Mouse (Mus musculus) cerebellum, postnatal 10 days (tissue): Measurements from ENCODE around the gene Serpinb6a.
"Not testable (repeated sequence)": the region's sequence is repeated elsewhere in the genome, so short reads cannot be mapped to it uniquely, and the experiment has no call there.

Experiments
- DNase-seq, 2 experiments: peaks; one replicate each; pipeline ENCODE4 v3.0.0; 2021; ENCODE audit warnings: mixed read lengths in 2 of 2

Gene Serpinb6a

DNA sequence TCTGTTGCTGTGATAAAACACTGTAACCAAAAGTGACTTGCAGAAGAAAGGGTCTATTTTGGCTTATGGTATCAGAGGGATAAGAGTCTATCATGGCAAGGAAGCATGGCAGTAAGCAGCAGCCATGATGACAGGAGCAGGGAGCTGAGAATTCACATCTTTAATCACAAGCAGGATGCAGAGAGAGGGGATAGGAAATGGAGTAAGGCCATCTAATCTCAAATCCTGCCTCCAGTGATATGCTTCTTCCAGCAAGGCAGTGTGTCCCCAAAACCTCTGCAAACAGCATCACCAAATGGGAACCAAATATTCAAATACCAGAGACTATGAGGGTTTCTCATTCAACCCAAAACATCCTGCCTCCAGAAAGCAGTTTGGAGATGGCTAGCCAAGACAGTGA, 36.0 kb downstream of the Serpinb6a start:
- no peak for DNase-seq

DNA sequence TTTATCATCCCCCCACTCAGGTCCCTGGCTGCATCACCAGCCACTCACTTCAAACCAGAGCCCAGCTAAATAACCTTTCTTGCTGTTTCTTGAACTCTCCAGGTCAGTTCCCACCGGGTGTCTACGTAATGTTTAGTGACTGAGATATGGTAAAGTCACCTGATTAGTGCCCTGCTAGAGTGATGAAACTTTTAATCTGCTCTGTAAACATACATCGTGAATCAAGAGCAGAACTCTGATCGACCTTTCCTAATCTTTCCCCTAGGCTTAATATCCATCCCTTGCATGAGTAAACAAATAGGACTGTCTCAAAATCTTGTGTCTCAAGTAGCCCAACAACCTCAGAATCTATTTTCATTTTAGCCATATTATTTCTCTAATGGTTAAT, 36.6 kb downstream of the Serpinb6a start:
- no peak for DNase-seq

DNA sequence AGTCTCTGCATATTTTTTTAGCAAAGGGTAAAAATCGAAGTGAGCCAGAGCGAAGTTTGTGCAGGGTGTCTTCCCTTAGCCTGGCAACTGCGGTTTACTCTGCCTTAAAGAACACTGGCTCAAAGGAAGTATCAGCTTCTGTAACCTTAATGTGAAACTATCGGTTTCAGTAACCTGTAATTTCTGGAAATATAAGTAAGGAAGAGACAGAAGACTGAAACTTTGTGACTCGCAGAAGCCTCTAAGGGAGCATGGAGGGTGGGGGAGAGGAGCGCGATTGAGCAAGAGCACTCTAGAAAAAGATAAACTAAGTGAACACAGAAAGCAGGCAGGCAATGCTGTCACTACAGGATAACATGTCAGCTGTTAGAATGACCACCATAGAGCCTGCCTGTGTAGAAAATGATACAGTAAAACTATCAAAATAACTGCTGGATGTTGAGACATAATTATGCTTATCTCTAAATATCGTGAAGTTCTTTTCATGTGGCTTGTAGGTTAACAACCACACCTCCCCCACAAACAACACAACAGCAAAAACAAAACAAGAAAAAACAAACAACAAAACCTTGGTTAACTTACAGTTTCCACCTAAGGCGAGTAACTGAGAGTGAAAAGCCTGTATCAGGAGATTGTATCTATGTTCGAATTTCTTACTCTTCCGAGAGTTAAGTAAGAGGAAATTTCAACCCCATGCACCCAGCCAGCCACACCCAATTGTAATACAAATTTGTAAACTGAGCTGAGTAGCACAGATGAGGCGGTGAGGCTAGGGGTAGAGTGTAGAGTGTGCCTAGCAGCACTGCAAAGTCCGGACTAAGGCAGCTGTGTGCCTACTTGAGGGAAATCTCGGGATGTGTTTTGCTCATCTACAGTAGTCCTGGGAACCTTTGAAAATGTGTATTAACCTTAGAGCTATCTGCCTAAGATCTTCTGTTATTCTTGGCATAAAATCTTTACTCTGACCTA, 37.3 kb downstream of the Serpinb6a start:
- DNase-seq: no peak

DNA sequence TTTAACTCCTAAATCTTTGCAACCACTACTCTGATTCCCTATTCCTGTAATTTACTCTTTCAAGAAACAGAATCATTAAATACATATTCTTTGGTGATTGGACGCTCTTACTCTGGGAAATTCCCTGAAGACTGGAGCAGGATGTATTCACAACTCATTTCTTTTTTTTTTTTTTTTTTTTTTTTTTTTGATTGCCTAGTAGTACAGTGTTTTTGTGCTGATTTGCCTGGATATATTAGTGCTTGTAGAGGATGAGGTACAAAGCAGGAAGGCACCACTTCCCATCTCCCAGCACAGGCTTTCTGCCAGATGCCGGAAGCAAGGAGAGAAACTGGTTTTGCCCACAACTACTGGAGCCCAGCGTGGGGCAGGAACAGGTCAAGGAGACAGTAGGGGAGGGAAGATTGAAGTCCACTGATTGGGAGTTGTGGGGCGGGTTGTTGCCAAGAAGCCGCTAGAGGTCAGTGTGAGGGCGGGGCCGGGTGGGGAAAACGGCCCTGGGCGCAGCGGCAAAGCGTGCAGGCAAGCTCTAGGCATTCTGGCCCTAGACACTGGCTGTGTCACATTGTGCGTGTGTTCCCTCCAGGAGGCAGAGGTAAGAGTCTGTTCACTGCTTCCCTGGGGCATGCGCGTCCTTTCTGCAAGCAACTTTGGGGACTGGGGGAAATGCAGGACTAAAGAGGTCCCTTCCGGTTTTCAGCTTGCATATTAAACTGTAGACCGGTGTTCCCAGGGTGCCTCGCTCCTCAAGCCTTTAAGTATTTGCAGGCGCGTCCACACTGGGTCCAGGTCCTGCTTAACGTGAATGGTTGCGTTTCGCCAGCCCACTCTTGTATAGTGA, 38.2 kb downstream of the Serpinb6a start, which contains the start of gene Nqo2:
TSS of gene Nqo2 (plus strand) at position 482 of the 841 bp plus-strand sequence.
- DNase-seq: peak; percentile 72 to 73

DNA sequence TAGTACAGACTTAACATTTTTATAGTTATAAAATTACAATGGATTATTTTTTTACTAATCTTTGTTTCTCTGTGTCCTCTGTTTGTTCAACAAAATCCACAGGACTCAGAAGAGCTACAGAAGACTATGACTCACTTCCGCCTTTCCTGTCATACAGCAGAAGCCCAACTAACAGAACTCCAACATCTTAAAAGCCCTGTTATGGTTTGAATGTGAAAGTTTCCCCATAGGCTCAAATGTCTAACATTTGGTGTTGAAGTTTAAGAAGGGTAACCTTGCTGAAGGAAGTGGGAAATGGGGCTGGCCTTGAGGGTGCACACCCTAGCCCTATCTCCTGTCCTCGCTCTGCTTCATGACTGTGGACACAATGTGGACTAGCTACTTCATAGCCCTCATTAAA, 42.8 kb downstream of the Serpinb6a start:
- no peak for DNase-seq

DNA sequence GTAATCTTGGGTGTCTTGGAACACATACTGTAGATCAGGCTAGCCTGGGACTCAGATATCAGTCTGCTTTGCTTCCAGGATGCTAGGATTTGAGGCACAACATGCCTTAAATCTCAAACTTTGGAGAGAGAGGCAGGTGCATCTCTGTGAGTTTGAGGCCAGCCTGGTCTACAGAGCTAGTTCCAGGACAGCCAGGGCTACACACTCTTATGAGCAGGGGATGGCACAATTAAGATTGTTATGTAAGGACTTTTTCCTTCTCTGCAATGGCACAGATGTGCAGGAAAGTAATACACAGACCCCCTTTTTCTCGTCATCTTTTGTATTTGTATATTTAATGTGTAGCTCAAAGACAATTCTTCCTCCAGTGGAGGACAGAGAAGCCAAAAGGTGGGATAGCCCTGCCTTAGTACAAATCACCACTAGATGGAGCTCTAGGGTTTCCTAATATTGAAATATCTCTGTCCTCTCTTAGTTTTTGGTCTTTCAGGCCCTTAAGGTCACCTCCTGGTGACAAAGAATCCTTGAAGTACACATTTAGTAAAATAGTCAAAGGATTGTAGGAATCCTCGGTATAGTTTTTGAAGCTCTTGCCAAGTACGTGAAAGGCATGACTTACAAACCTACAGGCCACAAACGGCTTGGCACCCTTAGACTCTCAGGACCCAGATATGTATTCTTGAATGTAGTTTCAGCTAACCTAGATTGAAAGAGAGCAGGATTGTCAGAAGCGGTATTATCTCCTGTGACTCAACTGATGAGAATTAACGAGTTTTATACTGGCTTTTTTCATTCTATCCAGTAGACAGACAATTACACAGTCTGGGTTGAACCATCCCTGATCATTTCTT, 45.8 kb downstream of the Serpinb6a start:
- DNase-seq: peak; percentile 53 to 84

DNA sequence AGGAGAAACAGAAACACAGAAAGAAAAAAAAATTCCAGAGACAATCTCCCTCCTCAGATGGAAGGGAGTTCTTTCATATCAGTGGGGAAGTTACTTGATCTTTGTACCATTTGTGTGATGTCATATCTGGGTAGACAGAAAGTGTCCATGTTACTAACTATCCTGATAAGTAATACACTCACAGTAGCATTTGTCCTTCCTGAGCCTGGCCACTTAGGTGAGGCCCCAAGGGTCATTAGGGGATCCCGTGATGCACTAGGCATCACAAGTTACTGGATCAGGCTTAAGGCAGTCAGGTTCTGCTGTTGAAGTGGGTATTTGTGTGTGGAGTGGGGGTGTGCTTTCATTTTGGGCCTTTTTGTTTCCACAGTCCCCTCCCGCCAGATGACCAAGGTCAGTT, 49.6 kb downstream of the Serpinb6a start:
- no peak for DNase-seq

DNA sequence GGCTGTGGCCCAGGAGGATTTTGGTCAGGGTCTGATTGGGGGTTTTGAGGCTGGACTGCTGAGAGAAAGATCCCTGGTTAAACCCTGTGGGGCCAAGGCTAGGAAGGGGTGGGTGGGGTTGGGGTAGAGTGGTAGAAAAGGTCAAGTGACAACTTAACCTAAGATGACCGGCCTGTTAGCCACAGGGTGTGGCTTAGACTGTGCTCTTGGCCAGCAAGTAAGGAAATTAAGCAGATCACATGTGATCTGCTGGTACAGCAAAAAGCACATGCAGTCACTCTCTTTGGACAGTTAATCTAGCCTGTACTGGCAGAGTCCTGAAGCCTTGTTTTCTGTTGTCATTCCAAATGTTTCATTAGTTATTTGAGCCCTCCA, 50.5 kb downstream of the Serpinb6a start:
- no peak for DNase-seq

DNA sequence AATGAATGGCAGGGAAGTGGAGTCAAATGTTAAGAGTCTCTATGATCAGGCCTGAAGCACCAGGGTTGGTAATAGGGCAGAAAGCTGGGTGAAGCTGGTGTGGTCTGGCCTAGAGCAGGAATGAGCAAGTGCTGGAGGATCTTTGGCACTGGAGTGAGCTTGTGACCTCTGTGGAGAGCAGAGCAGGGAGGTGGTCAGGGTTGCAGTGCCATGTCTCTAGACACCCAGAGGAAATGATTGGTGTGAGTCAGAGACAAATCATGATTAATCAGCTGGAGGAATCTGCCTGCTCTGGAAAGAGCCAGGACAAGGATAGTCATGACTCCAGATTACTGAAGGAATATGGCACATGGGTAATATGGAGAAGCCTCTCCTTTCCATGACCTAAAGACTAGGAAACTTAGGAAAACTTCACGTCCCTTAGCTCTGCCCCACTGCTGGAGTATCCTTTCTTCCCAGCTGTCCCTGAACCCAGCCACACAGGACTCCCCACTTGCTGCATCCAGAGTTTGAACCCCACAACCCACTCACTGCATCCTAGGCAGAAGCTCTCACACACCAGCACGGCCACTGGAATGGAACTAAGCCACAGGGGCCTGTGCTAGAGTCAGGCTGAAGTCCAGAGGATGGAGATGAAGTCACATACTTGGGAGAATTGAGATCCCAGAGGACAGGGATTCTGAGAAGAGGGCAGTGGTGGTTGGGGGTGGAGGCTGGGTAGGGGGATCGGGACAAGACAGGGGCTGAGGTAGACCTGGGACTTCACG, 51.1 kb downstream of the Serpinb6a start:
- DNase-seq: no peak

DNA sequence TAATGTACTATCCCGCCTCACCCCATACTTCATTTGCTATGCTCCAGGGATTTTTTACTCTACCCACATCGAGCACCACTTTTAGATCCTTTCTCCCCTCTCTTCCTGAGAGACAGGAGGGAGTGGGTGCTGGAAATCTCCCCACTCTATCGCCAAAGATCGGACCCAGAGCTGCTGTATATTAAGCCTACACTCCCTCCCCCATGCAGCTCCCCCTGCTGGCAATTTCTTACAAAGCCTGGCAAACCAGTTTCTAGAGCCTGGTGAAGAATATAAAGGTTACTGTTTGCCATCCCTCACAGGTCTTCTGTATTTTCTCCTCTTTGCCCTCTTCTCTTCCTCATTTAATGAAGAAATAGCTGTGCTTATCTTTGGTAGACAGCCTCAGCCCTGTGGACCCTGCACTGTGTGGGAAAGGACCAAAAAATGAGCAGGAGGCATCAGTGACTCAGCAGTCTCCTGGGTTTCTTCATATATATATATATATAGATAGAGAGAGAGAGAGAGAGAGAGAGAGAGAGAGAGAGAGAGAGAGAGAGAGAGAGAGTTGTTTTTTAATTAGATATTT, 60.3 kb downstream of the Serpinb6a start:
- DNase-seq: peak; percentile 47 to 51

DNA sequence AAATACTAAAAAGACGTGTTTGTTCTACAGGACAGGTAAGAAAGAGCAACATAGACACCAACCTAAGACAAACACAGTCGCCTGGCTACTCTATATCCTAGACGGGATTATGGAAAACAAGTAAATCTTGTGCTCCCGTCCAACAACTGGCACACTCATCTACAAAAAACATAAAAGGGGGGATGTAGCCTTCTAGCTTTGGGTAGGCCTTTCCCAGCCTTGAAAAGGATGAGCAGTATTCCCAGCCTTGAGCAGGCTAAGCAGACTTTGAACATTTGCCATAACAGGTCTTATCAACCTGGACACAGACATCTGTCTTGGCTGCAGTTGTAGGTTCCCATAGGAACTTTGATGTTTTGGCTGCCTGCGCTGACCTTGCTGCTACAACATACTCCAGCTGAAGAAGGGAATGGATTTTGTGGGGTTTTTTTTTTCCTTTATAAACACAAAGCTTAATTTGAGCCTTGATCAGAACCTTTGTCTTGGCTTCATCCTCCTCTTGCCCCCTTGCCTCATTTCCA, 61.2 kb downstream of the Serpinb6a start:
- DNase-seq: no peak

DNA sequence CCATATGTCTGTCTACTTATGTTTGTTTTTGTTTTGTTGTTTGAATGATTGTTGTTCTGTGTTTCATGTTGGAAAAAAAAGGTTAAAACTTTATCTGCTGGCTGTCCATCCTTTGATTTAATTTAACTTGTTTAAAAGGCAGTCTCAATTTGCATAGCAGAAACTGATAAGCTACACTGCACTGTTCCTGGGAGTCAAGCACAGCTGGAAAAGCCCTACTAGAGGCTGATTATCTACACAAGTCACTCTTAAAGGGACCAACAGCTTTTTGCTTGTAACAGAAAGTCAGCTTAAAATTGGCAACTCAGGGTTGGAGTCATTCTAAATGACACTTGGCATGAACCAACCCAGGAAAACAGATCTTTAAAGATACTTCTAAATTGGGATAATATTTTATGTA, 65.0 kb downstream of the Serpinb6a start:
- not testable (repeated sequence) for DNase-seq

DNA sequence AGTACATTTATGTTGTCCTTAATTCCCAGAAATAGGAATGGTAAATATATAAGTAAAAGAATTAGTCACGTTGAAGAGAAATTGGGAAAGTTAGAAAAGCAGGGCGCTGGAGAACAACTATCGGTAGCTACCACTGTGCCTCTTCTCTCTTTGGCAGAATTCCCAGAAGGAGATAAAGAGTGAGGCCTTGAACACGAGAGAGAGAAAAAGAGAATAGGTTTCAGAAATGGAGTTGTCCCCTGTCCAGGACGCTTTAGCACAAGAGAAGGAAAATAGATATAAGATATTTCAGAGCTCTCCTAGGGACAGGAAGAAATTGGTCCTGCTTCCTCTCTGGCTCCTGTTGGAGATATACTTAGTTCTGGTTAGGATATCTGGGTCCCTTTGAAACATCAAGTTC, 65.4 kb downstream of the Serpinb6a start:
- no peak for DNase-seq

DNA sequence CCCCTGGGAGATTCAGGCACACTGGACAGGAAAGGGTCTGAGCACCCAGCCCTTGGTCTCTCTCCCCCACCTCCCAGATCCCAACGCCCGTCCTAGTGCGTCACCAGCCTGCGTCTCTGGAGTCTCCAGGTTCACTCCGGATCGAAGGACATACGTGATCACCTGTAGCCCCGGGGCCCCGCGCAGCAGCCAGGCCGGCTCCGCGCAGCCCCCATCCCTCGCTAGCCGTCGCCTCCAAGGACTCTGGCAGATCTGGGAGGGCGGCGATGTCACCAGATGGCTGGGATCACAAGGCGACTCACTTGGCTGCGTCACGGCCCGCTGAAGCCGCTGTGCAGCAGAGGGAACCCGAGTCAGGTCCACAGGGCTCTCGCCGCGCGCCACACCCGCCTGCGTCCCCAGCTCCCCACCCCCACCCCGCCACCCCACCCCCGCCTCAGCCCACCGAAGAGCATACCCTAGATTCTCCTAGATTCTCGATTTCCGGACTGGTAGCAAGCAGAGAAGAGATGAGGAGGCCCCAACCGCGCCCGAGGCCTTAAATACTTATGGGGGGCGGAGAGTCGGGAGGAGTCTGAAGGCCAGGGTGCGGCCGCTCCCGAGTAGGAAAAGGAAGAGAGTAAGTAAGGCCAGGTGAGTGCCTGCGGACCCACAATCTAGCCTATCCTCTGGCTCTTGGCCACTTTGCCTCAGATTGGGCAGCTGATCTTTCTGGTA, 67.0 kb downstream of the Serpinb6a start:
- DNase-seq: peak; percentile 74 to 81

DNA sequence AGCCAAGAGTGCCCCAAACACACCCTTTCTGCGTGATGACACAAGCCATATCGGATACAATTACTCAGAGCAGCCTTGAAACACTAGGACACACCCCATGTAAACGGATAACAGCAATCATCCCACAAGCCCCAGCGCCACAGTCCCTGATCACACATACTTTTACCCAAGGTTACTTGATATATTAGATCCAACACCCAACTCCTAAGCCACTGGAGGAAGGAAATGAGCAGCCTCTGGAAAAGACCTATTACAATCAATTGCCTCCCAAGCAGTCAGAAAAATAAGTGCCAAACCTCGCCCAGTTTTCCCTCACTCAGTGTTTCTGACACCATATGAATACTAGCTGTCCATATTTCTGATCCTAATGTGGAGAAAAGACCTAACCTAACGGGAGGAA, 67.9 kb downstream of the Serpinb6a start:
- no peak for DNase-seq

DNA sequence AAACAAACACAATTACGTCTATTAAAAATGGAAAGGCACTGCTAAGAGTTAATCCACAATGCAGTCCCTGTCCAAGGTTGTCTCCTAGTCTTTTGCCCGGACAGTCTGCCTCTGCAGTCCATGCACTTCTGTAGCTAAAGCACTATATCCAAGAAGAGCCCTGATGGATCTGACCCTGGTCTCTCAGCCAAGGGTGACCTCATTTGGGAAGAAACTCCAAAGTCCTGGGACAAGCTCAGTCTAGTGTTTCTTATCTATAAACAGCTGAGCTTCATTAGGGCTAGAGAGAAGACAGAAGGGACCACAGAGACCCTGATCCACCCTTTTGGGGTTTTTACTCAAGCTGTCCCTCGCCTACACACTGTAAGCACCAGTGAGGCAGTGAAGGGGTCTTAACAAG, 71.7 kb downstream of the Serpinb6a start:
- DNase-seq: no peak

DNA sequence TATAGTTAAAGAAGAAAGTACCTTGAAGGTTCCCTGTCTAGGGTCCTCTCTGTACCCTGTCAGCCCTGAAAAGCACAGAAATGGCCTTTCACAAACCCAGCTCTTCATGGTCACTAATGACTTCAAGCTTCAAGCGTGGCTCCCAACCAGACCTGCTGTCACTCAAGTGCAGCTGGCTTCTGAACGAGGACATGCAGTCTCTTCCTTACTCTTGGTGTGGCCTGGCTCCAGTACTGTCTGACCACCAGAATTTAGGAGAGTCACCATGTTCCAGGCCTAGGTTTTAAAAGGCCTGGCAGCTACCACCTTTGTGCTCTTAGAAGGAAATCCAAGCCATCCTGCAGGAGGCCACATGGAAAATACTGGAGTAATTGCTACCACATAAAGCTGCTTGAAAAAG, 72.3 kb downstream of the Serpinb6a start:
- DNase-seq: no peak

DNA sequence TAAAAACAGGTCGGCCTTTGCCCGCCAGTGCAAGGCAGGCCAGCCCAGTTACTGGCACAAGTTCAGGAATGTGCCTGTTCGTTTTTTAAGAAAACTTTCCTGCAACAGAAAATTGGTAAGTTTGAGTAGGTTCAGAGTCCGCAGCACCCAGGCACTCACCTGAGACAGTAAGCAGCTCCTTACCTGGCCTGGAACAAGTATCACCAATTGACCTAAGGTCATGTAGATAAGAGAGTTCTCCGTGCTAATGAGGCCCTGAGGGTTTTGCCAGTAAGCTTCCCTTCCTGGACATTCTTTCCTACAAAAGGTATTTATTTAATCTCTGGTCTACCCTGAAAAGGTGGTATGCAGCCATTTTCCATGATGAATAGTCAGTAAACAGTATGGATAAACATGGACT, 80.9 kb downstream of the Serpinb6a start:
- no peak for DNase-seq

DNA sequence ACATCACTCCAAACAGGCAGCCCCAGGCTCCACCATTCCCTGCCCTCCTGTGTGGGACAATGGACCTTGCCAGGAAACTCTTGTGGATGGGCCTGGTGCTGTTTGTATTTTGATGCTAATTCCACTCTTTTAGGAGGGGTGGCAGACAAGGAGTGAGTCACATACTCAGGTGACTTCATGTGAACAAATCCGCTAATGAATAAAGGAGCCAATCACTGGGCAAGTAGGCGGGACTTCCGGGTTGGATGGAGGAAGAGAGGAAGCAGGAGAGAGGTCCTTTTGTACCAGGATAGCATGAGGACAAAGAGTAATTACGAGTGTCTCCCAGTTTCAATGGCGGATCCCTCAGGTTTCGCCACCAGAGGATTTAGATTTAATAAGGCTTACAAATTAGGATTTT, 81.6 kb downstream of the Serpinb6a start:
- DNase-seq: no peak

DNA sequence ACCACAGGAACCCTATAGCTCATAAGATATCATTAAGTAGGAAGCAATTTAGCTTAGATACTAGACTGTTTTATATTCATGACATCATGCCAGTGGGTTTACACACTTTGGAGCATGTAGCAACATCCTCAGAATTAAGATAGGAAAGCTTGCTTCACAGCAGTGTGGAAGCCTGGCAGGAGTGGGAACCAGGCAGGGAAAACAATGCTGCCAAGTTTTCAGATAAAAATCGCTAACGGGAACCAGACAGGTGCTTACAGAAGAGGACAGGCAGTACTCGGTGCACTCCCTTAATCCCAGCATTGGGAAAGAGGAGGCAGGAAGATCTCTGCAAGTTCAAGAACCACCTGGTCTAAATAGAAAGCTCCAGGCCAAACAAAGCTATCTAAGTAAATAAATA, 95.8 kb downstream of the Serpinb6a start:
- no peak for DNase-seq
